Mouse (Mus musculus): Measurements from ENCODE around the gene Ints6l.

- TF ChIP-seq CTCF (IDR thresholded peaks at IDR 0.05; ENCODE audit: borderline replicate concordance, insufficient read depth, low read depth, low read length) (no peak), POLR2A (IDR thresholded peaks at IDR 0.05; ENCODE audit: borderline replicate concordance, insufficient read depth, low read length) (no peak)
These were observed 13.0 kb downstream of the Ints6l start for GRCm38 (mm10) chrX:56467688-56468087.
